Mouse (Mus musculus): ENCODE results near the gene Lcorl. TPM values are rescaled to one million over a fixed set of nuclear protein-coding genes. Genes with fewer than 3 reads are reported as not detected.

Lcorl gene
- polyA plus RNA-seq, 2 experiments: 7.4 to 21.1 TPM

DNA sequence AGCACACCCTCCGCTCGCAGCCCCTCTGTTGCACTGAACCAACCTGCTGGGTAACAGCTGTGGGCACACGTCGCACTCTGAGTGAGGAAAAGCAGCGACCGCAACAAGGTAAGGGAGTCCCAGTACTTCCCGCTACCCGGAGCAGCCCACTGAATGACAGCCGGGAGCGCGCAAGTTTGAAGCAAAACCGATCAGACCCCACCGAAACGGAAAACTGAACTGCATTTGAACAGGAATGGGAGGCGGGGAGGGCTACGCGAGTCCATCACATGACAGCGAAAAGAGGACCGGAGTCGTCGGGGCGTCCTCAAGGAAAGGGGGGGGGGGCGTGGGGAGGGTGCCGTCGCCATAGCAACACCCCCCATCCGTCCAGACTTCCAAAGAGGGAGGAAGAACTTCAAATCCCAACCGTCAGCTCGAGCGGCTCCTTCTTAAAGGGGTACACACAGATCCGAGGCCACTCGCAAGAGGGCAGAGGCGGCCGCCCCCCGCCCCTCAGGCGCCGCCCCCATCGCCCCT is 1.1 kb downstream of the Lcorl start:
- H3K4me3 ChIP-seq (replicated peaks; ENCODE audit: low read length): peak overlapping the region; percentile 82
- H3K4me1 ChIP-seq (ENCODE audit: control insufficient read depth, insufficient read depth, low read length): peaks cover 4% of the 10 kb centered on the region; the same call in 1 of the 2 replicates
- no peak for TF ChIP-seq POLR2A (IDR thresholded peaks at IDR 0.05; ENCODE audit: borderline replicate concordance, extremely low read depth, insufficient read depth, insufficient read length)
- no peaks in the 10 kb centered on the region for H3K36me3 ChIP-seq (ENCODE audit: control insufficient read depth, insufficient read depth, low read length)
- DNase-seq (ENCODE audit: low spot score) (peak; percentile 76), ATAC-seq (ENCODE audit: low FRiP score, low read depth) (peak; percentile 54; the same call in 1 of the 2 replicates)
- peak overlapping the region; percentile 93 for H3K9ac ChIP-seq (ENCODE audit: low read depth, low read length, severe bottlenecking)
- under 1% methylated on average over 27 of the region's 37 CpGs for WGBS
- H3K9me3 ChIP-seq (ENCODE audit: control insufficient read depth, low read length): no peaks in the 10 kb centered on the region
- H3K27ac ChIP-seq (replicated peaks; ENCODE audit: low read depth, low read length): peak overlapping the region; percentile 99
- H3K27me3 ChIP-seq (ENCODE audit: control insufficient read depth, insufficient read depth, low read length): no peaks in the 10 kb centered on the region
- peak overlapping the region; percentile 76 for H3K4me2 ChIP-seq (replicated peaks; ENCODE audit: low read depth, low read length, severe bottlenecking)

DNA sequence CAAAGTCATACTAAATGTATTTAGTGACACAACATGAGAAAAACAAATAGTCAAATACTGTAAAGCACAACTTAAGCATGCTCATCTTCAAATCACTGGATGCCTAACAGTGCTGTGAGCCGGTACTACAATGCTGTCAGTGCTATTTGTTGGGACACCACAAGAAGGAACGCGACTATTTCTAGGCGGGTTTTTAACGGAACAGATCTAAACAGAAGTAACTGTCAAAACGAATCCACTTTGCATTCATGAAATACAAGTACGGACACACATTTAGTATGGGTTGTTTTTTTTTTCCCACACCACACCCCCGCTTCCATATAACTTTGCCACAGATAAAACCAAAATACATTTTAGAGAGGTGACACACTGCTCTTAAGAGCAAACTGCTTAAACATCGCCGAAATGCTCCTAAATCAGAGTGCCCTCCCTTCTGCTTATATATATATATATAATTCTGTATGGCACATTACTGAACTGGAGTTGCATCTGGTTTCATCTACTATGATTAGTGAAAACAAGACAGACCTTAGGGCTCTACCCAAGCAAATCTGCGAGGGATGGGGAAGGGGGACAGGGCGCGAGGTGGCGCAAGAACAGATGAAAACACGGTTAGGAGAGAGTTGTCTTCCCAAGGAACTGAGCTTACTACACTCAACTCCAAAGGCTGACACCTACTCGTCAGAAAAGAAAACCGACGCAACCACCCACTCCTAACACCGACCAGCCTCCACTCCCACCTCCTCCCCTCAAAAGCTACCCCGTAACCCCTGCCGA is 1.7 kb downstream of the Lcorl start:
- TF ChIP-seq POLR2A (IDR thresholded peaks at IDR 0.05; ENCODE audit: borderline replicate concordance, extremely low read depth, insufficient read depth, insufficient read length): no peak
- 27% methylated on average over 21 of the region's 21 CpGs for WGBS
- peak; percentile 30 for DNase-seq (ENCODE audit: low spot score)
- H3K9ac ChIP-seq (ENCODE audit: low read depth, low read length, severe bottlenecking): peak overlapping the region; percentile 93
- no peaks in the 10 kb centered on the region for H3K27me3 ChIP-seq (ENCODE audit: control insufficient read depth, insufficient read depth, low read length)
- peak overlapping the region; percentile 82 for H3K4me3 ChIP-seq (replicated peaks; ENCODE audit: low read length)
- peak; percentile 4; the same call in 1 of the 2 replicates for ATAC-seq (ENCODE audit: low FRiP score, low read depth)
- no peaks in the 10 kb centered on the region for H3K9me3 ChIP-seq (ENCODE audit: control insufficient read depth, low read length)
- peak overlapping the region; percentile 99 for H3K27ac ChIP-seq (replicated peaks; ENCODE audit: low read depth, low read length)
- peaks cover 4% of the 10 kb centered on the region; the same call in 1 of the 2 replicates for H3K4me1 ChIP-seq (ENCODE audit: control insufficient read depth, insufficient read depth, low read length)
- H3K36me3 ChIP-seq (ENCODE audit: control insufficient read depth, insufficient read depth, low read length): no peaks in the 10 kb centered on the region
- peak overlapping the region; percentile 76 for H3K4me2 ChIP-seq (replicated peaks; ENCODE audit: low read depth, low read length, severe bottlenecking)

DNA sequence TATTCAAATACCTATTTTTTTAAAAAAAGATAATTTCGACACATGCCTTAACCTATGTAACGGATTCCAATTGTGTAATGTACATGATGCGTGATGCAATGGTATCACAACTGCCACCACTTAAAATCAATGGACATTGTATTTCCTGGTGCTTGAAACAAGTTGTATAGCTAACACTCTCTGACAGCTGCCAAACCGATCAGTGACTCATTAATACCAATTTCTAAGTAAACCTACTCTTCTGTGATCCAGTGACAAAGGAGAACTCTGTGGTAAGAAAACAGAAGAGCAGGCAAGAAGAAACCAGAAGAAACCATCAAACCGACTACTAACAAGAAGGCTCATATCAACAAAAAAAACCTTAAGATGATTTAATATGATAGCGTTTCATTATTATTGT is 12.7 kb downstream of the Lcorl start:
- Histone ChIP-seq H3K9ac (ENCODE audit: low read depth, low read length, severe bottlenecking) (no peak overlapping the region), H3K4me2 (replicated peaks; ENCODE audit: low read depth, low read length, severe bottlenecking) (no peak overlapping the region), H3K4me1 (ENCODE audit: control insufficient read depth, insufficient read depth, low read length) (no peaks in the 10 kb centered on the region), H3K36me3 (ENCODE audit: control insufficient read depth, insufficient read depth, low read length) (no peaks in the 10 kb centered on the region), H3K9me3 (ENCODE audit: control insufficient read depth, low read length) (no peaks in the 10 kb centered on the region), H3K4me3 (replicated peaks; ENCODE audit: low read length) (no peak overlapping the region), H3K27me3 (ENCODE audit: control insufficient read depth, insufficient read depth, low read length) (no peaks in the 10 kb centered on the region), H3K27ac (replicated peaks; ENCODE audit: low read depth, low read length) (no peak overlapping the region)
- WGBS: 94% methylated on average over 6 of the region's 6 CpGs
- DNase-seq (ENCODE audit: low spot score) (no peak), ATAC-seq (ENCODE audit: low FRiP score, low read depth) (no peak)
- no peak for TF ChIP-seq POLR2A (IDR thresholded peaks at IDR 0.05; ENCODE audit: borderline replicate concordance, extremely low read depth, insufficient read depth, insufficient read length)

DNA sequence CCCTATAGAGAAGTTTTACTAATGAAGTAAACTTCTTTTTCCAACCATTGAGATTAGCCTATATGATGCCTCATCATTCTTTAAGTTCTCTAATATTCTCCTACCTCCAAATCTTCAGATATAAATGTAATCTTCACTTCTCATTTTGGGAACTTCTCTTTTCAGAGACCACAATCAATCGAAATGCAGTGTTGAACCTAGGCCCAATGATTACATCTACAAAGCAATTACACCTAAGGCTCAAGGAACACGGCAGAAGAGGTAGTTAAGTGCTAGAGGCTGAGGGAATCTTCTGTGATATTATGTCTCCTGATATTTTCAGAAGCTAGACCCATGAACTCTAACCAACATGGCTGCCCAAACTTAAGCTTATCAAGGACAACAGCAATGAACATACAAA is 22.3 kb downstream of the Lcorl start:
- ATAC-seq (ENCODE audit: low FRiP score, low read depth) (no peak), DNase-seq (ENCODE audit: low spot score) (no peak)
- 91% methylated on average over 2 of the region's 2 CpGs for WGBS
- Histone ChIP-seq H3K4me1 (ENCODE audit: control insufficient read depth, insufficient read depth, low read length) (no peaks in the 10 kb centered on the region), H3K9me3 (ENCODE audit: control insufficient read depth, low read length) (no peaks in the 10 kb centered on the region), H3K4me3 (replicated peaks; ENCODE audit: low read length) (no peak overlapping the region), H3K4me2 (replicated peaks; ENCODE audit: low read depth, low read length, severe bottlenecking) (no peak overlapping the region), H3K27me3 (ENCODE audit: control insufficient read depth, insufficient read depth, low read length) (no peaks in the 10 kb centered on the region), H3K9ac (ENCODE audit: low read depth, low read length, severe bottlenecking) (no peak overlapping the region), H3K27ac (replicated peaks; ENCODE audit: low read depth, low read length) (no peak overlapping the region), H3K36me3 (ENCODE audit: control insufficient read depth, insufficient read depth, low read length) (no peaks in the 10 kb centered on the region)
- TF ChIP-seq POLR2A (IDR thresholded peaks at IDR 0.05; ENCODE audit: borderline replicate concordance, extremely low read depth, insufficient read depth, insufficient read length): no peak

DNA sequence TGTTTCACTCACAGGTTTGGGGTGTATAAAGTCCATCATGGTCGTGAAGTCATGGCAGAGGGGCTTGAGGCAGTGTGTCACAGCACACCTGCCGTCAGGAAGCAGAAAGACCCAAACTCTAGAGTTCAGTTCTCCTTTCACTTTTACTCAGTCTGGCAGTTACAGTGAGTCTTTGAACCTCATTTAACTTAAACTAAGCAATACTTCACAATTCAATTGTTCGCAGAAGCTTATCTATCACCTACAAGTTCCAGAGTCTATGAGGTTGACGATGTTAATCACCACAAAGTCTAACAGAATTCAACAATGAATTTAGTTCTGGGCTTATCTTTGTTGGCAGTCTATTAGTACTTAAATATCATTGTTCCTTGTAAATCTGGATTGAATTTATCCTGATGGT is 45.9 kb downstream of the Lcorl start:
- H3K9me3 ChIP-seq (ENCODE audit: control insufficient read depth, low read length): peaks cover 18% of the 10 kb centered on the region
- H3K36me3 ChIP-seq (ENCODE audit: control insufficient read depth, insufficient read depth, low read length): no peaks in the 10 kb centered on the region; the same call in 1 of the 2 replicates
- no peak overlapping the region for H3K4me2 ChIP-seq (replicated peaks; ENCODE audit: low read depth, low read length, severe bottlenecking)
- ATAC-seq (ENCODE audit: low FRiP score, low read depth) (no peak), DNase-seq (ENCODE audit: low spot score) (no peak)
- H3K27ac ChIP-seq (replicated peaks; ENCODE audit: low read depth, low read length): no peak overlapping the region
- no peak overlapping the region for H3K9ac ChIP-seq (ENCODE audit: low read depth, low read length, severe bottlenecking)
- H3K4me1 ChIP-seq (ENCODE audit: control insufficient read depth, insufficient read depth, low read length): no peaks in the 10 kb centered on the region
- no peaks in the 10 kb centered on the region for H3K27me3 ChIP-seq (ENCODE audit: control insufficient read depth, insufficient read depth, low read length)
- no peak for TF ChIP-seq POLR2A (IDR thresholded peaks at IDR 0.05; ENCODE audit: borderline replicate concordance, extremely low read depth, insufficient read depth, insufficient read length)
- WGBS: 96% methylated on average over 4 of the region's 4 CpGs
- H3K4me3 ChIP-seq (replicated peaks; ENCODE audit: low read length): no peak overlapping the region
